Mouse (Mus musculus) right cerebral cortex, postnatal 4 days (tissue): ENCODE results near the gene Timm17a.

Experiments
- DNase-seq: peaks from one replicate; pipeline ENCODE4 v3.0.0-alpha.2; 2022

The Timm17a gene

GRCm38 (mm10) chr1:135271371-135271770, 42.2 kb downstream of the Timm17a start:
- DNase-seq: no peak

GRCm38 (mm10) chr1:135267663-135268446, 45.7 kb downstream of the Timm17a start:
- no peak for DNase-seq

GRCm38 (mm10) chr1:135265834-135266233, 47.7 kb downstream of the Timm17a start:
- DNase-seq: no peak

GRCm38 (mm10) chr1:135263316-135263715, 50.3 kb downstream of the Timm17a start:
- no peak for DNase-seq

GRCm38 (mm10) chr1:135262329-135262728, 51.2 kb downstream of the Timm17a start:
- DNase-seq: no peak

GRCm38 (mm10) chr1:135260931-135261330, 52.6 kb downstream of the Timm17a start:
- DNase-seq: no peak

GRCm38 (mm10) chr1:135259128-135259436, 54.5 kb downstream of the Timm17a start:
- peak; percentile 84 for DNase-seq

GRCm38 (mm10) chr1:135258380-135259127, 55.0 kb downstream of the Timm17a start, which contains the start of gene Elf3:
Gene Elf3 (minus strand): TSS chr1:135258568.
- no peak for DNase-seq

GRCm38 (mm10) chr1:135256299-135256698, 57.3 kb downstream of the Timm17a start:
- DNase-seq: no peak

- DNase-seq: no peak
These were observed 60.7 kb downstream of the Timm17a start for GRCm38 (mm10) chr1:135252854-135253253.

GRCm38 (mm10) chr1:135251405-135251804, 62.2 kb downstream of the Timm17a start:
- no peak for DNase-seq

- no peak for DNase-seq
These were observed 62.9 kb downstream of the Timm17a start for GRCm38 (mm10) chr1:135250706-135251105.

- peak; percentile 37 for DNase-seq
These were observed 65.1 kb downstream of the Timm17a start for GRCm38 (mm10) chr1:135248434-135248850.
